Mouse (Mus musculus) B cell, adult (primary cell): ENCODE measurements around the gene Zfp62. TPM values are rescaled to one million over a fixed set of nuclear protein-coding genes. Genes with fewer than 3 reads are reported as not detected.

Experiments used
- total RNA-seq: library from RNA; stranded (reverse); gene quantifications from 4 replicates; pipeline ENCODE4 v1.2.4, GENCODE M21; 2023; ENCODE audit not compliant: inconsistent age

The Zfp62 gene
- total RNA-seq = 121 to 156 TPM (median 142 TPM) in 4 replicates

GRCm38 (mm10) chr11:49203129-49203768 lies at the start of gene Zfp62:
Zfp62 (plus strand) TSS chr11:49203292.

GRCm38 (mm10) chr11:49154077-49154476 lies 49.0 kb upstream of the Zfp62 start, which contains the start of gene Olfr1394:
Olfr1394 (plus strand) TSS chr11:49154377.

GRCm38 (mm10) chr11:49186955-49187488 lies 16.1 kb upstream of the Zfp62 start, which contains the start of gene Btnl9:
Btnl9 (minus strand) TSS chr11:49187159.

GRCm38 (mm10) chr11:49243727-49244594 lies 40.9 kb downstream of the Zfp62 start, which contains the start of gene Mgat1:
Mgat1 (plus strand) TSS chr11:49244191.

Other genes with a start within 250 kb of the Zfp62 start
- gene Olfr56, start 224.4 kb upstream of the Zfp62 start, total RNA-seq = 0.35 to 0.63 TPM (median 0.47 TPM) in 4 replicates
- gene 9930111J21Rik1, start 223.9 kb upstream of the Zfp62 start, total RNA-seq = 87.0 to 97.7 TPM (median 90.3 TPM) in 4 replicates
- 1.3 to 2.0 TPM (median 1.8 TPM) in 4 replicates for gene Gm12185, start 211.1 kb upstream of the Zfp62 start, total RNA-seq
- gene Tgtp1, start 209.1 kb upstream of the Zfp62 start, total RNA-seq = 0.30 to 1.1 TPM (median 0.63 TPM) in 3 of 4 replicates, not detected in the other
- 102 to 129 TPM (median 125 TPM) in 4 replicates for gene 9930111J21Rik2, start 152.1 kb upstream of the Zfp62 start, total RNA-seq
- gene Tgtp2, start 139.1 kb upstream of the Zfp62 start, total RNA-seq = 2.7 to 6.9 TPM (median 4.7 TPM) in 4 replicates
- gene Ifi47, start 126.7 kb upstream of the Zfp62 start, total RNA-seq = 34.5 to 48.6 TPM (median 39.6 TPM) in 4 replicates
- not detected in 4 replicates for gene Olfr1396, start 88.4 kb upstream of the Zfp62 start, total RNA-seq
- not detected in 4 replicates for gene Olfr1395, start 61.0 kb upstream of the Zfp62 start, total RNA-seq
- gene Olfr1394, start 48.9 kb upstream of the Zfp62 start, total RNA-seq = not detected in 4 replicates
- gene Btnl9, start 16.1 kb upstream of the Zfp62 start, total RNA-seq = not detected in 4 replicates
- gene Mgat1, start 40.9 kb downstream of the Zfp62 start, total RNA-seq = 158 to 182 TPM (median 172 TPM) in 4 replicates
- 0.61 to 1.9 TPM (median 1.0 TPM) in 4 replicates for gene Olfr1393, start 75.0 kb downstream of the Zfp62 start, total RNA-seq
- 0.30 to 0.51 TPM in 2 of 4 replicates, not detected in the others for gene Olfr1392, start 82.0 kb downstream of the Zfp62 start, total RNA-seq
- not detected in 4 replicates for gene Olfr10, start 101.4 kb downstream of the Zfp62 start, total RNA-seq
- gene Olfr1391, start 119.5 kb downstream of the Zfp62 start, total RNA-seq = not detected in 4 replicates
- gene Olfr1390, start 131.9 kb downstream of the Zfp62 start, total RNA-seq = not detected in 4 replicates
- not detected in 4 replicates for gene Olfr1389, start 219.8 kb downstream of the Zfp62 start, total RNA-seq
- gene Olfr1388, start 233.3 kb downstream of the Zfp62 start, total RNA-seq = 0.33 to 0.78 TPM (median 0.70 TPM) in 4 replicates